Mouse (Mus musculus) CD4-positive, CD25-positive, alpha-beta regulatory T cell, adult 2 months (primary cell): ENCODE data around the gene Dpp6.

Source experiments
- DNase-seq: peaks from one replicate; pipeline ENCODE4 v3.0.0-alpha.2; 2012; ENCODE audit warnings: low read depth, low spot score

The Dpp6 gene

DNA sequence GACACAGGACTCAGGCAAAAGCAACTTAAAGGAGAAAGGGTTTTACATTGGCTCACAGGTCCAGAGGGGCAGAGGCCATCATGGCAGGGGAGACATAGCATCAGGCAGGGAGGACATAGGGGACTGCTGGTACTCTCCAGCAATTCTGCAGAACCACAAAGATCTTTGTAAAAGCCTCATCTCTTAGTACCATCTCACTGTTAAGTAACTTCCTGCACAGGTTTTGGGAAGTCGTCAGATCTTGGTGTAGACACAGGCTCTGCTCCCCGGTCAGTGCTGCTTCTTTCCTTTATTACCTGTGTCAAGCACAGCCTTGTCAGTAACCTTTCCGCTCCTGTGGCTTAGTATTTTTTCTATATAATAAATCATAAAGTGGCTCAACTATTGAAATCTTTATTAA, 377.2 kb downstream of the Dpp6 start:
- DNase-seq: no peak

DNA sequence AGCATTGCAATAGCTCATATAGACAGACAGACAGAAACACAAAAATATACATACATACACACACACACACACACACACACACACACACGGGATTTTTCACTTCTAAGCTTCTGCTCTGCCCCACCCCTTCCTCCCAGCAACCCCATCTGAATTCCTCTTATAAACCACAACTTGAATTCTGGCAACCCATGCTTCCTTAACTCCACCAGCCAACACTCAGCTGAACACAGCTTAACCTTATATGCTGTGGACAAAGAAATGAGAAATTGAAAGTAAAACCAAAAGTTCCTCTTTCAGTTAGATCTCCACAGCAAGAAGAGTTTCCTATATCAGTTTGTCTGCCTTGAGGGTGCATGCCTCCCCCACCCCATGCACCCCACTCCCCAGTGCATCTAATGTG, 378.0 kb downstream of the Dpp6 start:
- no peak for DNase-seq

DNA sequence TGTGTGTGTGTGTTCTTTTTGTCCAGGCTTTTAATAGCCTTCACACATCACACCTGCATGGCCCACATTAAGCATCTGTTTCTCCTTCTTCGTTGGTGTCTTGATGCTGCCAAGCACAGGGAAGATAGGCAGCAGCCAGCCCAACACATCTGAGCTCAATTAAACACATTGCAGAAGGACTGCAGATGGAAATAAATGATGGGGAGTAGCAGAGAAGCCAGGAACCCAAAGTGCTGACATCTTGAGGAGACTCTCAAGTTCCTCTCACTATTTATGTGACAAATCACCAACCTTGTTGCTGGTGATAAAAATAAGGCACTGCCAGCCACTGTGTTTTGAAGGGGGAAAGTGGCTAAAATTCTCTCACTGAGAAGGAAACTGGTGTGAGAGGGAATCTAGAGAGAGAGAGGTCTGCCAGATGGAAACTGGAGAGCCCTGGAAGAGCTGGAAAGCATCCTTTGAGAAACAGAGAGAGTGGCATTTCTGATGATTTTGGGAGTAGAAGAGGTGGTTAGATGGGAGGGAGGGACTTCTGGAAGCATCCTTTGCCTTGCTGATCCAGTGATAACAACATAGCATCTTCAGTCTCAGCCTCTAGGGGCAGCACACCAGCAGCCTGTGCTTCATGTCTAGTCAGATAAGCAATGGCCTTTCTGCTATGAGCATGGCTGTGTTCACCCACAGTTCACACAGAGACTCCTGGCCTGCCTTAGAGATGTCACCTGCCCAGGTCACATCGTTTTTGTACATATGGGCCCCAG, 383.8 kb downstream of the Dpp6 start:
- DNase-seq: no peak

DNA sequence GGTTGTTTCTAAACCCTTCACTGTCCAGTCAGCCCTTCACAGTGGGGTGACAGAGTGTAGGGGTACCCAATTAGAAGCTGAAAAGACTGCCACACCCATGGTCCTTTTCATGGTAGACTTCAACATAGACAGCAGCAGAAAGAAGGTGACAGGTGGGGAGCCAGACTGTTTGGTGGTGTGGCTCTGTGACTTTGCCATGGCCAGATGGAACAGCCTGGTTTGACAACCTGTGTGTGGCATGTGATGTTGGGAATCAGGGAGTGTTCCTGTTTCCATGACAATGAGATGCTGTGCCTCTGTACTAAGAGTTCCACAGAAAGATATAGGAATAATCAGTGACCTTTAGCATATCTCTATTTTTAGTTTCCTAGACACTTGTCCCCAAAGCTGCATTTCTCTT, 386.1 kb downstream of the Dpp6 start:
- no peak for DNase-seq

DNA sequence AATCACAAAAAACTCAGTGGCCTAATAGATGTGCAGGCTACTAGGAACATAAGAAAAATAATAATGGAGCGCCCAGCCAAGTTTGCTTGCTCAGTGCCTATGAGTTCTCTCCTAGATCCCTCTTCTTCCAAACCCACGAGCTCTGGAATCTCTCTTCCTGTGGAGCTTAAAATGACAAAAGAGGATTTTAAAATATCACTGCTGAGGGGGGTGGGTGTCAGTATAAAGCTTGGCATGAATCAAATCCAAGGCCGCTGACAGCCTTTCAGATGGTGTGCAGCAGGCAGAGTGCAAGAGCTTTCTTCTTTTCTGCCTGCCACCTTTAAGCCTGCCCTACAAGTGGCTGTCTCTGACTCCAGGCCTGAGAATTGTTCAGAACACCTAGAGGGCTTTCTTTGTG, 387.7 kb downstream of the Dpp6 start:
- no peak for DNase-seq

DNA sequence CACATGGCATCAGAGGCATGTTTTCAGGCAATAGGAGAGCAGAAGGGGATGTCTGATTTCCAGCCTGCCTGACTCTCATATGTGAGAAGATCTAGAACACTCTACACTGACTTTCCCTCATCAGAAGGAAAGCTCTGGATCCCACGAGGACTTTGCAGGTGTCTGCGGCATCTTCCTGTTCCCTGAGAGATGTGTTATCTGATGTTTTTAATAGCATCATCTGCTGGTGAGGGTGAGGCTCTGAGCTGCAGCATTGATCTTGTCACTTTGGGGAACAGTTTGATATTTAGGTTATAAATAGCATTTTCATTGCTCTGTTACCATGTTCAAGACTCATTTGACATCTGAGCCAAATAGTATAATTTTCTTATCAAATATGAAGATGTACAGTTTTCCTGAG, 388.8 kb downstream of the Dpp6 start:
- no peak for DNase-seq

DNA sequence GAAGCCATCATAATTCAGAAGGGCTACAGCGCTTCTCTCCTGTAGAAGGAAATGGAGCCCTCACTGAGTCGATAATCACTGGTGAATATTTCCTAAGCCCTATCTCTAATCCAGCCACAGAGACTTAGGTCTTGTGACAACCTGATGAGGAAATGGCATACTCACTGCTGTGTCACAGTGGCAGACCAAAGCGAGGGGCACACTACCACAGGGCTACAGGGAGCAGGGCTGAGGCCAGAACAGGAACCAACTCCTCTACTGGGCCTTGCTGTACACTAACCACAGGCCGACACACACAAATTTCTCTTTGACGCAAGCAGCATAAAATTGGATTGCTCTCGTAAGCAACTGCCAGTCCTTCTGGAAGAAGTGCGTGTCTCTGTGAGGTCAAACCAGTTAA, 389.2 kb downstream of the Dpp6 start:
- DNase-seq: no peak

DNA sequence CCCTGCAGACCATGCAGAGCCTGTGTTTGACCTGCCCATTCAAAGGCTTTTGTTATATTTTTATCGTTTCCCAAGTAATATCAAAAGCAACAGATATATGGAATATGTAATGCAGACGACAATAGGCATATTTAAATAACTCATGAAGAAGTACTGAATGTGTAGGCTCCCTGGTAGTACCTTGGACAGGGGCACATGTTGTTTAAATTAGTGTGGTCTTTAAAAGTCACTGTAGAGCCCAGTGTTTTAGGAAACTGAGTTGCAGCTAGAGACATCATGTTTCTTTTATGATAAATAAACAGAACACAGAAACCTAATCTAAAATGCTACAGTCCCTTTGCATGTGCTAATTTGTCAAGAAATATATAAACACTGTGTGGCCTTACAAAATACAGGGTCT, 403.1 kb downstream of the Dpp6 start:
- DNase-seq: no peak

DNA sequence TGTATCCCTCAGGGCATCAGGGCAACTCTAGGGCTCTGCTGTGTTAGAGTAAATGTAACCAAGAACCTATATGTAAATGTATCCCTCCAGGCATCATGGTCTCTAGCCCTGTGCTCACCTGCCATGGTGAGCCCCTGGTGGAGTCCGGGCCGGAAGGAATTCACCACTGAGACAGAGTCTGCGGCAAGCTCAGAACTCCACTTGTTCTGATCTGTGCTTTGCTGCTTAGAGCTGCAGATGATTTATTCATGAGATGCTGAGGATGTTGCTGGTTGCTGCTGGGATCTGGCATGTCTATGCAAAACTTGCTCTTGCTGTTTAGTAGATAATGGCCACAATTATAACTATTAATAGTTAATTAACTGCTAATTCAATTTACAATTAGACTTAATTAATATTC, 425.1 kb downstream of the Dpp6 start:
- no peak for DNase-seq

DNA sequence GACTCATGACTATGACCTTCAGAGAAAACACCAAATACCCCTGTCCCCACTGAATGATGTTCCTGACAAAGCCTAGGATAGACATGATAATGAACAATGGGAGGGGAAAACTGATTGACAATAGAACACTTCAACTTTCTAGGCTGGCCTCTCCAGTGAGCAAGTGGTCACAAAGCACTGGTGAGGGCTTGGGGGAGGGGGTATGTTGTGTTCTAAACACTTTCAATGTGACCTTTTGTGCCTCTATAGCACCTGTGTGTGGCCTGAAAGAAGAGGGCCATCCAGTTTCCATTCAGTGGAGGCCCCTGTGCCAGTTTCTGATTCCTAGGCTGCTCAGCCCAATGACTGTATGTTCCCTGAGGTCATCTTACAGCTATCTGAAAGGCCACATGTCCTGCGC, 426.2 kb downstream of the Dpp6 start:
- no peak for DNase-seq

DNA sequence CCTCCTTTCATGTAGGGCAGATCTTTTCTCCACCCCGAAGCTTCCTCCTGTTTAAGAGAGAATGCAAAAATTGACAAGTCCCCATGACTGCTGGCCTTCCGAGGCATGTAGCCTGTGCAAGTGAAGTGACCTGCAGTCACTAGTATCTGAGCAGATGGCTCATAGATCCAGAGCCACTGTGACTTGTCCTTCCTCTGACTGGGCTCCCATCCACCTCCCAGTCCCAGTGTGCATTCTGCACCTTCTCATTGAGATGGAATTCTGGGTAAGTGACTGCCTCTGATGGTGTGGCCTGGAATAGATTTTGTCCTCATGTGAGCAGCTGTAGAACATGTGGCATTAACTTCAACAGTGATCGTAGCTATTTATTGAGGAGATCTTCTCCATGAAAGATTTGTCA, 430.8 kb downstream of the Dpp6 start:
- no peak for DNase-seq

DNA sequence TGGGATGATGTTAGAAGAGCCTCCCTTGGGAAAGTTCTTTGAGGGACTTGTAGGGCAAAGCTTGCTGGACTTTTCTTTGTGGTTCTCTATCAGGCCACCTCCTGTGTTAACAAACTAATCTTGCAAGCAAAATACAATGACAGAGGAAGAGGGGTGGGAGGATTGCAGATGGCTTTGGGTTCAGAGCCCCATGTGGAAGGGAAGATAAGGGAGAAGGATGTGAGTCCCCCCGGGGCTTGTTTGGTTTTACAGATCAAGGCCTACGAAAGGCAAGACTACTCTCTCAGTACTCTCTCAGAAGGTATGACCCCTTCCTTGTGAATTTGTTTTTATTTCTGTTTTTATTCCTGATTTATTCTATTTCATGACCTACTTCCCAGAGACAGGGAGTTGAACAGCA, 431.7 kb downstream of the Dpp6 start:
- DNase-seq: no peak

DNA sequence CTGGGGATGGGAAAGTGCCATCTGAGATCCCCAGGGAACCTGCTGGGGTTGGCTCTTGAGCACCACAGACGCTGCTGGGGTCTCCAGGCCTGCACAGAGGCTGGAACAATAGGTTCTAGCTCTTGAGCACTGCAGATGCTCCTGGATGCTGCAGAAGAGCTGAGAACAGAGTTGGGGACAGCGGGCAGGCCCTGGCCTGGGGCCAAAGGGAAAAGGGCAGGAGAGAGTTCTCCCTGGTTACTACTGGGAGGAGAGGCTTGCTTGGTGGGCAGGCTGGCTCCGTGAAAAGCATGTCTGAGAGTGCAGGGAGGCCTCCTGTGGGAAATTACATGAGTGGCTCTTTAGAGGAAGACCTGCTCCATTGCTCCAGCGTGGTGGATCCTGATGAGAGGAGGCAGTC, 432.9 kb downstream of the Dpp6 start:
- no peak for DNase-seq

DNA sequence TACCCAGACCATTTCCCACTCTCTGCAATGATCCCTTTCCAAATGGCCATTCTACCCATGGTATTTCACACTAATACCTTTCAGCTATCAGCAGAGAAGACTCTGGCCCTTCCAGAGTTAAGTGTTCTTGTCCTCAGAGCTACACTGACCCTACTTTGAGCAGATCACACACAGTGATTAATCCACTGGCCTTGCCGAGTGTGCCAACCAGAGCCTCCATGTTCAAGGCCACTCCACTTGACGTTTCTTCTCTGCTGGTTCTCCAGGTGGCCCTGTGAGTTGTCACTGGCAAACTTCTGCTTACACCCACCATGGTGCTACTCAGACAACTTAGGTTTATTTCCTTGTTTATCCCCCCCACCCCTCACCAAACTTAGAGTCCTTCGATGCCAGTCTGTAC, 433.9 kb downstream of the Dpp6 start:
- DNase-seq: no peak

DNA sequence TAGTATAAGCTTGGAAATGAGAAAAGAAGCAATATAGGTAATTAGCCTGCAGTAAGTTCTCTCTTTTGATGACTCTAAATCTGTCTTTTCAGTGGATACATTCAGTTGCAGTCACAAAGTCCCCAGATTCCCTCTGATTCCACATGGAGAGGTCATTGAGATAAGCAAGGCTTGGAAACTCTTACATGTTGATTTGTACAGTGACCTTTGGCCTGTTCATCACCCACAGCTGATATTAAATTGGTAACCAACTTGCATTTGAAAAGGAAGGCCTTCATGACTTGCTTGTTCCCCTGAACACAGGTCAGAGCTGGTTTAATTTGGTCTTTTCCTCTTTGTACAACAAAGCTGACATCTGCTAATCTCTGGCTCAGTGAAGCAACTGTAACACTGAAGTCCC, 434.4 kb downstream of the Dpp6 start:
- DNase-seq: no peak

DNA sequence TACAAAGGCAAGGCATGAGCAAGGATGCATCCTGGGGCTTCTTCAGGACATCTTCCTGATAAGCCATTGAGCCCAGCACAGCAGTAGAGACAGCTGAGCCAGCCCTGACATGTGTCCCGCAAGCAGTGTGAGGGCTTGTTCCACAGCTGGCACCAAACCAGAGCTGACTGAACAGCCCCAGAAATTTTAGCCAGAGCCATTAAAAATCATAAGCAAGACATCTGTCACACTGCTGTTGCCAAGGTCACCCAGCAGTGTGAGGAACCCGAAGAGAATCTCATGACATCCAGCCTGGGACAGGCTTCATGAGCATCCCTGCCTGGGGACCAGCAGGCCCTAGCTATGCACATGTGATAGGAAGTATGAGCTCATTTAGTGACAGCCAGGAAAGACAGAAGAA, 438.2 kb downstream of the Dpp6 start:
- DNase-seq: no peak

DNA sequence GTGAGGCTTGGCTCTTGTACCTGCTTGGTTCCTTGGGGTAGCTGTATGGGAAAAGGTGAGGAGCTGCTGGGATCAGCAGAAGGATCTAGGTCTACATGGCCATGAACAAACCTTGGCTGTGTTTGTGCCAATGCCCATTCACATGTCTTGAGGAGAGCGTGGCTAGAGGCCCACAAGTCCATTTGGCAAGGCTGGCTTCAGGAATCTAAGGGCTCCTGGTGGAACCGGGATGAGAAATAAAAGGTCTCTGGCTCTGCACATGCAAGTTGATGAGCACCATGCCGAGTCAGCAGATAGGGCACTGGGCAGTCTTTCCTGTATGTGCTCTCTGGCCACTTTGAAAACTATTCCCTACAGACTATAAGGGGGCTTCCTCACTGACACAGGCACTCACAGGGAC, 441.6 kb downstream of the Dpp6 start:
- no peak for DNase-seq

DNA sequence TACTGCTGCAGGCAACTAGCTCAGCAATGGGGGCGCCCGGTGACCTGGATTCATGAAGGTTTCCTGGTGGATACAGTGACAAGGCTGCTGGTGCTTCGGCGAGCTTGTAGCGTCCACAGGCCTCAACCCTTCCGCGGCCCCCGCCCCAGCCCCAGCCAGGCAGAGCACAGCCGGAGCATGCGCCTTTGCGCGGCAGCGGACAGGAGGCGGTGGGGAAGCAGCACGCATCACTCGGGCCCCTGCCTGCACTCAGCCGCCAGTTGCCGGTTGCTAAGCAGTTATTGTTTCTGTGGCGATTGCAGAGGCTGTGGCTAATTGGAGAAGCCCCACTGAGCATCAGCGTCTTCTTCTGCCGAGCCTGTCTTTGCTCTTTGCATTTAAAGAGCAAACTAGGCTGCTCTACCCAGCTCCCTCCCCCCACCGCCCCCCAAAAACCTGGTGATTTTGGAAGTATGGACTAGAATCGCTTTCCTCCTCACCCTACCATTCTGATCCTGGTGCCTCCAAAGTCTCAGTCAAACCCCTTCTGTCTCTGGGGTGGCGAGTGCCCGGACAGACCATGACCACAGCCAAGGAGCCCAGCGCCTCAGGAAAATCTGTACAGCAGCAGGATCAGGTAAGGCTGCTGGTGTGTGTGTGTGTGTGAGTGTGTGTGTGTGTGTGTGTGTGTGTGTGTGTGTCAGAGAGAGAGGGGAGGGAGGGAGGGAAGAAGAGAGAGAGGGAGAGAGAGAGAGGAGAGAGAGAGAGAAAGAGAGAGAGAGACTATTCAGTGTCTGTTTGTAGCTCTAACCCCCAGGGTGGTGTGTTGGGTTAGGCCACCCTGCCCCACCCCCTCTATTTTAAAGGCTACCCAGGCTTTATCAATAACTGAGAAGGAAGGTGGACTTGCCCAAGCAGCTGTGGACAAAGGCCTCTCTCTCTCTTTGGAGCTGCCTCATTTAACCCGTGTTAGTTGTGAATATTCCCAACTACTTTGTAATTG, 445.0 kb downstream of the Dpp6 start:
- no peak for DNase-seq

DNA sequence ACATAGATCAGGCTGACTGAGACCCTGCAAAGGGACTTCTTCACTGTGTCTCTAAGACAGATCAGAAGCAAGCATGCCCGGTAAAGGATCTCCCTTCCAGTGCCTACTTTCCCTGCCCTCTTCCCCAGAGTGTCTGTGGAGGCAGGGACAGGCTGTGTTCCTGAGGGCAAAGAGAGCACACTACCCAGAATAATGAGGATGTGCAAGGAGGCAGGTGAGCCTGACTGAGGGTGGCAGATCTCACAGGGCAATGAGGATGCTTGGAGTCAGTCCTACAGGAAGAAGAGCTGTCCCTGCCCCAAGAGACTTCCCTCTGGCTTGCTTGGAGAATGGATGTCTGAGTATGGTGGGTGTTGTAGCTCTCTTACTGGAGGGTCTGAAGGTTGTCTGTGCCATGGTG, 445.7 kb downstream of the Dpp6 start:
- no peak for DNase-seq

DNA sequence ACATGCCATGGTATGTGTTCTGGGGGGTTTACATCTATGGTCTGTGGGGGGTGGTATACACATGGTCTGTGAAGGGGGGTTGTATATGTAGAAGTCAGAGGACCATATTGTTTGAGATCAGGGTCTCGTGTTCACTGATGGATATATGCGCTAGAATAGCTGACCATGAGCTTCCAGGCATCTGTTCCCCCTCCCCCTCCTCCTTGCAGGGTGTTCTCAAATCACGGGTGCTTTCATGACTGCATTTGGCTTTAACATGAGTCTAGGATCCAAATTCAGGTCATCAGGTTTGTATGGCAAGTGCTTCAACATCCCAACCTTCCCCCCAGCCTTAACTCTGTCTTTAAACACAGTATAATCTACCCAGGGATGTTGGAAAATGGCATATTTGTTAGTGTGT, 448.3 kb downstream of the Dpp6 start:
- no peak for DNase-seq

DNA sequence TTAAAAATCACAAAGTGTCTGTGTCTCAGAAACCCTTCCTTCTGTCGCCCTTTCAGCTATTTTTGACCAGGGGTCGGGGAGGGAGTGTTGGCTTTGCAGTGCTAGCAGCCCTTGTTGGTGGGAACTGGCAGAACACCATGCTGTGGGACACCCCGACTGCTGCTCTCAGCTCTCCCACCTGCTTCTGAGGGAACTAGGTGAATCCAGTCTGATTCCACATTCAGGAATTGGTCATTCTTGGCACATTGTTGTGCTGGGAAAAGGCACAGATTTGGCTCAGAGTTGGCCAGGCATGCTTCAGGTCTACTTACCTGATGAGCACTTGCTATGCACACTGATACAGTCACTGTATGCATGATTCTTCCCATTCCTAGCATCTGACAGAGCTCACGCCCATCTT, 454.3 kb downstream of the Dpp6 start:
- no peak for DNase-seq

DNA sequence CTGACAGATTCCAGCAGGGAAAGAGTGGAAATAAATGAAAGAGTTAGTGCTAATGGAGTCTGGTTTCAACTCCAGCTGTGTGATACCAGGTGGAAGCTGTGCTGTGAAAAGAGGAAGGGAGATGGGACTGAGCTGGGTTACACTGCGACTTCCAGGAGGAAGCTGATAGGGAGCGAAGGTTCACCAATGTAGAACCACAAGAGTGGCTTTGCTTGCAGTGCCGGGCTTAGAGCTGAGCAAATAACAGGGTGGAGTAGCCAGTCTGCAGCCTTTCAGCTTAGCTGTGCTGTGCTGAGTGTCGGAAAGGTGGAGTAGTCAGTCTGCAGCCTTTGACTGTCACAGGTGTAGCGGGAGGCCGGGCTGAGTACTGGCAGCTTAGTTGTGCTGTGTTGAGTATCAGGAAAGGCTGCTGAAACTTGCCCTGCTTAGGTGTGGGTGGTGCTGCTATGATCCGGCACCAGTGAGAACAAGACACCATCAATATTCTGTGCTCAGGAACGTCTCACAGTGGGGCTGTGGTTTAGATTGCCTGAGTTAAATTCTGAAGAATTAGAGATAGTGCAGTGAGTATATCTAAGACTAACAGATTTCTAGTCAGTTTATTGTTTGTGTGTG, 457.9 kb downstream of the Dpp6 start:
- DNase-seq: no peak

DNA sequence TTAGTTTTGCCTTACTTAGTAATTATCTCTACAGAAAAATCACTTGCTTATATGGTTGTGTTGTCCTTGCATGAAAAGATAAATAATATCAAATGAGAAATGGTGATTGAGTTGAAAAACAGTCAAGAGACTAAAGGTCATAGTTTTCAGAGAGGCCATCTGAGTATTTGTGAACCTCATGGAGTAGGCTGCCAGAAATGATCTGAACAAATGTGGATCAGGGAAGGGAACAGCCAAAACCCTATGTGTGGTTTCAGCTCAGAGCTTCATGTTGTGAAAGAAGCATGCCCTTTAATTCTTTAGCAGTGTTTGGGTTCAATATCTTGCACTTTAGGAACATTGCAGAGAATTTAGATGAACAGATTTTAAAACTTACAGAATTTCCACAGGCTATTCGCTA, 458.9 kb downstream of the Dpp6 start:
- DNase-seq: no peak
